Mouse (Mus musculus) frontal cortex, adult (tissue): ENCODE data around the gene Hist1h1d.
A peak's percentile ranks its signal among the peaks of the same experiment; 100 is the strongest.

Experiments used
- ATAC-seq: cut with Nextera tagmentation; 2 replicates; pipeline ENCODE4 v1.9.2; 2017; ENCODE audit warnings: mild to moderate bottlenecking, moderate library complexity, mixed read lengths; ENCODE audit not compliant: low TSS enrichment

Hist1h1d gene

DNA sequence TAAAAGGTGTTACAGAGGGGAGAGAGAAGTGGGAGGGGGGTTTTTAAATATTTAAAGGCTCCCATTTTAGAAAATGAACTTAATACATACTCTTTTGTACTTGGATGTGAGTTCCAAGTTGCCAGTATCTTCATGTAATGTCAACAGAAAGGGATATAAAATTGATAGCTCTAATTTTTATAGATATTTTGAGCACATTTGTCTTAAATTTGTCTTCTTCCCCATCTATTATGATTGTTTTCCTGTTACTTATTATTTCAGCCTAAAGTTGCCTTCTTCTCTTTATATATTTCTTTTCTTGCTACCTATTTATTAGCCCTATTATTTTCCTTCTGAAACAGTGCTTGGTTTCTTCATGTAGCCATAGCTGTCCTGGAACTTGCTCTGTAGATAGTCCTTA is at the start of gene Hist1h1d:
Gene Hist1h1d (plus strand): TSS at position 301 of the 400 bp plus-strand sequence.
- ATAC-seq, result no peak

DNA sequence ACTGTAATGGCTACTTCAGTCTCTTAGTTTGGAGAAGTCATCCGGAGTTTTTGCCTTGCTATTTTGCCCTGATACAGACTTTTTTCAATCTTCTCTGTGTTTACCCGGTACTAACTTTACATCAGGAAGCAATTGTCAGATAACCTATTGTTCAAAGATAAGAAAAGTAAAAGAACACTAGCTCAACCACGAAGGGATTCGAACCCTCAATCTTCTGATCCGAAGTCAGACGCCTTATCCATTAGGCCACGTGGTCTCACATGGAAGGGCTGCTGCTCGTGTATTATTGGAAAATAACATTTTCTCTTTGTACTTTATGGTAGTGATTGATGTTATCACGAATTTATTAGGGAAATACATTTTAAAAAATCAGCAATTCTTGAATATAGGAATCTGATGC is 49.3 kb upstream of the Hist1h1d start:
- ATAC-seq, result no peak

DNA sequence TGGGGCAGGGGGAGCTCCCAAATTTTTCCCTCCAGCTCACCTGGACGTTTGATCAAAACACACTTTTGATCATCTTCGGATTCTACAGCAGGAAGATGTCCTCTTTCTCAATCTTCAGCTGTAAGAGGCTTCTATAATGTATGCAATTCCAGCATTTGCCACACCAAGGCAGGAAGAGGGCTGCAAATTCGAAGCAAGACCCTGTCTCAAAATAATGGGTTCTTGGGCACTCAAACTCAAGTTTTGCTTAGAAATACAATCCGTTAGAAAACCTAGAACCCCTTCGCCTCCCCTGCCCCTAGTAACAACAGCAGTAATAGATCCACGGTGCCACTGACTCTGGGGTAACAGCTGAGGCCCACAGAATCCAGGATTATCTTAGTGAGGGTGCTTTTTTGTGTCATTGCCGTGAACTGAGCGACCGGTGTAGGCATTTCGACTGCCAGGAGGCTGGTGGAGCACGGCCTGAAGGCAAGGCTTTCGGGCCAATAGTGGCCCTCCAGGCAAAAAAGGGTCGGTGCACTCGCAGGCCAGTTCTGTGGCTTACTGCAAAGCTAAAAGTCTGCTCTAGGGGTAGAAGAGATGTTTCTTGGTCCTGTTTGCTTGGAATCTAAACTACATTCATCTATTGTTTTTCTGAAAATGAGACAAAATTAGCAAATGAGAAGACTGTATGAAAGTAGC is 47.3 kb upstream of the Hist1h1d start:
- no peak for ATAC-seq

DNA sequence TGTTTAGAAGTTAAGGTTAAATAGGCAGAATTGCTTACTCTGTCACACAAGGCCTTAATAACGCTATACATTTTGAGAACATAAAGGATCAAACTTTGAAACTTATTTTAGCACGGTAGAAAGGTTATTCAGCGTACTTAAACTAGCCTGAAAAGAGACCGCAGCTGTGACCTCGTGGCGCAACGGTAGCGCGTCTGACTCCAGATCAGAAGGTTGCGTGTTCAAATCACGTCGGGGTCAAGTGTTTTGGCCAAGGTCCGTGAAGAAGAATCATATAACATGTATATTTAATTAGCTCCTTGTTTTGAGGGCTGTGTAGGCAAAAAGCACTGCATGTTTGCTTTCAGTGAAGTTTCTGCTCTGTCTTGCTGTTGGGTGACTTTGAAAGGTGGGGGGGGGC is 46.7 kb upstream of the Hist1h1d start:
- no peak for ATAC-seq

DNA sequence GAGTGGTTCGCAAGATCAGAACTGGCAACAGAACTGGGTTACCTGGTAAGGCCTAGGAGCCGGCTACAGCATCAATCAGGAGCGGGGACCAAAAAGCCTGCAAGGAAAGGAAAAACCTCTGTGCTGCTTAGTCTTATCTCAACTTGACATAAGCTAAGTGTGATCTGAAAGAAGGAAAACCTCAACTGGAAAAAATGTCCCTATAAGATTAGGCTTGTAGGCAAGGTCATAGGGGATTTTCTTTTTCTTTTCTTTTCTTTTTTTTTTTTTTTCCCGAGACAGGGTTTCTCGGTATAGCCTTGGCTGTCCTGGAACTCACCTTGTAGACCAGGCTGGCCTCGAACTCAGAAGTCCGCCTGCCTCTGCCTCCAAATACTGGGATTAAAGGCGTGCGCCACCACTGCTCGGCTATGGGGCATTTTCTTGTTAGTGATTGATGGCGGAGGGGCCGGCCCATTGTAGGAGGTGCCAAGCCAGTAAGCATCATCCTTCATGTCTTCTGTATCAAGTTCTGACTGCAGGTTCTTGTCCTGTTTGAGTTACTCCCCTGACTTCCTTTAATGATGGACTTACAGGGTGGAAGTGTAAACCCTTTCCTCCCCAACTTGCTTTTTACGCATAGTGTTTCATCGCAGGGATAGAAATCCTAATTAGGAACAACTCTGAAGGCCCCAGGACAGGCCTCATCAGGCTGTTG is 46.1 kb upstream of the Hist1h1d start:
- no peak for ATAC-seq

DNA sequence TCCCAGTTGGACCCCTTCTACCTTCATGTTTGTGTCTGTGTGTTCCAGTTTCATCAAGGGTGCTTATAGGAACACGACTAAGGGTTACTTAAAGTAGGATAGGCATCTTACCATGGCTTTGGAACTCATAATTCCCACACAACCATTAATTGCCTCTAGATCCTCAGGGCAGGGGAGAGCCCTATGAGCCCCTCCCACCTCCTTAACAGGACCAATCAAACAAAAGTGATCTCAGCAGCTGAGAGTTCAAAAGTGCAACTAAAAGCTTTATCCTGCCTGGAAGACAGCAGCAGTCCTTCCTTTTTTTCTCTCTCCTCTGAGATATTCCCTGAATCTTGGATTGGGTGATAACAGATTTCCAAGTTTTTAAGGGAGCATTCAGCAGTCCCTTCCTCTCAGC is 42.9 kb upstream of the Hist1h1d start:
- ATAC-seq, result no peak

DNA sequence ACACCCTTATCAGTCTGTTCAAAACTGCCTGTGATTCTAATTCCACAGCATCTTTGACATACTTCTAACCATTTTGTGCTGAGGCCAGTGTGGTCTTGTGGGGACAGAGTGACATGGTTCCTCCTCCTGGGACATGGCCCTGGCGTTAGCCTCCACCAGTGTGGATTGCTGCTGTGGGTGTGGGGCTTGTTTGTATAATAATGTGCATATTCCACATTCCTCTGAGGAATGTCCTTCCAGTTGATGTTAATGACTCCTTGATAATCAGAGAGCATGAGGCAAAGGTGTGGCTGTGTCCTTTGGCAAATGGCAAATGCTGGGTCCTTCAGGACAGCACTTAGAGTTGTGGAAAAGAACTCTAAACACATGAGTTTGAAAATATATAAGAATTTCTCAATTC is 39.5 kb upstream of the Hist1h1d start:
- ATAC-seq, result no peak

DNA sequence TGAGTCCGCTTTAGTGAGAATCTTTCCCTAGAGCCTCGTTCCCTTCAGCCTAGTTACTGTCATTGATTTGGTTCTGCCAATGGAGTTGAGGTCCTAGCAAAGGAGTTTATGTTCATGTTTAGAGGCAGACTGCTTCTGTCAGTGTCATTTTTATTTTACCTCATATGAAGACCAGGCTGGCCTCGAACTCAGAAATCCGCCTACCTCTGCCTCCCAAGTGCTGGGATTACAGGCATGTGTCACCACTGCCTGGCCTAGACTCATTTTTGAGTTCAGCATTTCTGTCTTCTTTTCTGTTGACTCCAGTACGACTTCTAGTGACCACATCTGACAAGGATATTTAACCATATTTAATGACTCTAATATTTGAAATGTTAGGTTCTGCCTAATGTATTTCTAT is 37.8 kb upstream of the Hist1h1d start:
- ATAC-seq, result no peak

DNA sequence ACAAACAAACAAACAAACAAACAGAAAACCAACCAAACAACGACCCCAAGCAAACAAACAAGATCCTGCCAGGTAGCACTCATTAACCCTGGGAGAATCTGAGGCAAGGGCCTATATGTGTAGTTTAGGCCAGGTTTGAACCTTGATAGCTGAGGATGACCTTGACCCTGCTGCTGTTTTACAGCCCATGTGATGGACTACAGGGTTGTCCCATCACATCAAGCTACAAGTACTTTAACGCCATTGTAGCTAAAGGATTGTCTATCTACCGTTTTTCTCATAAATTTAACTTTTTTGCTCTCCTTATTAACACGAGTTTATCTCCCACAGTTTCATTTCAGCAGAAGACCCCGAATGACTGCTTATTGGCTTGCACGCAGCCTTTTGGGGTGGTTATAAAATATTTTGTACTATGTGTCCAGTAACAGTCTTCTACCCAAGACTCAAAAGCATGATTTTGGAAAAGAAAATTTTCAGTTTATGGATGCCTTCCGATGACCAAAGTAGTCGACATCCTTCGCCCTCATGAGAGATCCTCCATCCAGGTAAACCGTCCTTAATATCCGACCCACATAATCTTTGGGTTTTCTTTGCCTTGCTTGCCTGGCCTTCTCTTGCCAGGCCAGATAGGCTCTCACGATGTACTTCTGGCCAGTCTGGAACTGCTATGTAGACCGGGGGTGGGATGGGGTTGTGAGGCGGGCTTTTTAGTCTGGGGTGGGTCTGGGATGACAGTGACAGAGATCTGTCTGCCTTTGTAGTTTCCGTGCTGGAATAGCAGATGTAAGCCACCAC is 37.0 kb upstream of the Hist1h1d start:
- no peak for ATAC-seq

DNA sequence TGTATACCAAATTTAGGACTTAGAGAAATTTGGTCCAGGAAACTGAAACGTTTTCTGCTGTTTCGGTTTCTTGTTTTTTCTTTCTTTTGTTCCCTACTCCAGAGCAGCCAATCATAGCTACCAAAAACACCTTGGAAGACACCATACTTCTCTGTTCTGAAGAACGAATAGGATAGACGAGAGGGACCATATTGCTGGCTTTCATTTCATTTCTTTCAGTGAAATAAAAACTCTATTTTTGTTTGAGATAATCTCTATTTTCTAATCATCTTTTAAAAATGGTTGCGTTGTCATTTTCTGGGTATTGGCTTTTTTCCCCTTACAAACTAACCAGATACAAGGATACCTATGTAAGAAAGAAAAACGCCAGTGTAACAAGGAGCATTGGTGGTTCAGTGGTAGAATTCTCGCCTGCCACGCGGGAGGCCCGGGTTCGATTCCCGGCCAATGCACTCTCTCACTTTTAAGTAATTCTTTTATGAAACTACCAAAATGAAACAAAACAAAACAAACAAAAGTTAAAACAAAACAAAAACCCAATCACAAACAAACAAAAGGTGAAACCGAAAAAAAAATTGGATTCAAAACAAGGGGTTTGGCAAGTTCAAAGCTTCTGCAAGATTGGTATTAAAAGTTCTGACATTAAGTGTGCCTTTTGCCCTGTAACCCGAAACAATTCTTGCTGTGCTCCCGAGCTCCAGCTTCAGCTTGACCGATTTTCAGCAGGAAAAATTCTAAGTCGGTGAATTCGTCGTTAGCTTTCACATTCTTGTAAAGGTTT is 36.0 kb upstream of the Hist1h1d start:
- ATAC-seq, result peak; percentile 55

DNA sequence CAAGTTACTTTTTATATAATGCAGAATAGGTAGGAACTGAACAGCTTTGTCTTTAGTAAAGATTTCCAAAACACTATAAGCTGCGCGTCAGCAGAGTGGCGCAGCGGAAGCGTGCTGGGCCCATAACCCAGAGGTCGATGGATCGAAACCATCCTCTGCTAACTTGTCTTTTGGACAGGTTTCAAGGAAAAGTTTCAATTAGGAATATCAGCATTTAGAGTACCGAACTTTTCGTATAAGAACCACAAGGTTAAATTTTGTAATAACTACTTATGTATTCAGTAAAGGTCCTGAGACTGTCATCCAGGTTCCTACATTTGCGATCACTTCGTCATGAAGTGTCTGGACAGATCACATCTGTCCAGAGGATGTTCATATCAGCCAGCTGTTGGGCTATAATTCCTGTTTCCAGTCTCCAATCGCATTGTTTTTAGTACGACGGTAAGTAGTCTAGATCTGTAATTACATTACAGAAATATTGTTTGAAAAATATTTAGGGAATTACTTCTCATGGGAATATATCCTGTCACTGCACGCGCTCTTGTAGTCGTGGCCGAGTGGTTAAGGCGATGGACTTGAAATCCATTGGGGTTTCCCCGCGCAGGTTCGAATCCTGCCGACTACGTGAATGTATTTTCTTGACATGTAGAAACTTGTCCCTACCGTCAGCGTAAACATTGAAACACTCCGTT is 35.3 kb upstream of the Hist1h1d start:
- ATAC-seq, result peak; percentile 63

DNA sequence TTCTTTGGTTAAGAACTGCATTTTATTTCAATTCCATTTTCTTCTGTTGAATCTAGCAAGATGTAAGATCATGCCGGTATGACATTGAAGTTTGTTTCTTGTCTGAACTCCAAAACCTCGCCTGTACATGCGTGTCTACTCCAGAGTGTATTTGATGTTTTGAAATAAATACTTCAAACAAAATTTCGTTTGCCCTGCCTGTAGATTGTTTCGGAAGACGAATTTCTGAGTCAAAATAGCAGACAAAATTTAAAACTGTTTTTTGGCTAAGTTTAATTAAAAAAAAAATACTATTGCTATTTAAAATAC is 34.8 kb upstream of the Hist1h1d start:
- no peak for ATAC-seq

DNA sequence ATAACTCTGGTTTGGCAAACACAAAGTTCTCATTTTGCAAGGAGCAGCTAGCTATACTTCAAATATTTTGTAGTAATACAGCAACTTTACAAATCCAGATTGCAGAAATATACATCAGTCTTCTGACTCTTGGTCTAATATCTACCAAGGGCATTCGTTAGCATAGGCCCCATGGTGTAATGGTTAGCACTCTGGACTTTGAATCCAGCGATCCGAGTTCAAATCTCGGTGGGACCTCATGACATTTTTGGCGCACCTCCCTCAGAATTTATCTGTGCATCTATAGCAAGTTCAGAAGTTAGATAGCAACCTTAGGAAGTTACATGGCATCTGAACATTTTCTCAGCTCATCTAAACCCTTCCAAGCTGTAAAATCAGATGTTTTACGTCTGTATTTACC is 34.2 kb upstream of the Hist1h1d start:
- ATAC-seq, result peak; percentile 20; the same call in 1 of the 2 replicates

DNA sequence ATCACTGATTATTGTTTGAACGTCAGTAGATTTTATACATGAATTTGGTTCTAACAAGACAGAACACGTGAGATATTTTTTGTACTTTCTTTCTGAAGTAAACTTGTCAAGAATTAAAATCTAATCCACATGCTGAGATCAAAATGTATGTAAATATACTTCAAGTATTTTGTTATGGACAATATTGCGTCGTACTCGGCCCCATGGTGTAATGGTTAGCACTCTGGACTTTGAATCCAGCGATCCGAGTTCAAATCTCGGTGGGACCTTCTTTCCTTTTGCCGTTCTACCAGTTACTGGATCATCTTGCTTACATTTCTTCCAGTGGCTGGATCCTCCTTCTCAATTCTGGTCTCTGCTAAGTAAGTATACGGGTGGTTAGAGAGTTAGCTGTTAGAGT is 33.6 kb upstream of the Hist1h1d start:
- peak; percentile 48 for ATAC-seq

DNA sequence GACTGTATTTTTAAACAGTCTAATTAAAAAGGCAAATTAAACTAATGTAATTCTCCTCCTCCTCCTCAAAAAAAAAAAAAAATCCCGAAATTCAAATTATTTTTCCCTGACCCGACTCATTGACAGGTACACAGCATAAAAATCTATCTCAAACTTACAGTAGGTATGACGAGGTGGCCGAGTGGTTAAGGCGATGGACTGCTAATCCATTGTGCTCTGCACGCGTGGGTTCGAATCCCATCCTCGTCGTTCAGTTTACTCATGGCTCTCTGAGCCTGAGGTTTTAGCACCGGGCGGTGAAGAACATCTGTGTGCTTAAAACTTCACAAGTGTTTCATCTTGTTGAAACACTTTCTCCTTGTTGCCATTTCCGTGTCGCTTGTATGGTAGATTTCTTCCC is 31.4 kb upstream of the Hist1h1d start:
- ATAC-seq, result no peak

DNA sequence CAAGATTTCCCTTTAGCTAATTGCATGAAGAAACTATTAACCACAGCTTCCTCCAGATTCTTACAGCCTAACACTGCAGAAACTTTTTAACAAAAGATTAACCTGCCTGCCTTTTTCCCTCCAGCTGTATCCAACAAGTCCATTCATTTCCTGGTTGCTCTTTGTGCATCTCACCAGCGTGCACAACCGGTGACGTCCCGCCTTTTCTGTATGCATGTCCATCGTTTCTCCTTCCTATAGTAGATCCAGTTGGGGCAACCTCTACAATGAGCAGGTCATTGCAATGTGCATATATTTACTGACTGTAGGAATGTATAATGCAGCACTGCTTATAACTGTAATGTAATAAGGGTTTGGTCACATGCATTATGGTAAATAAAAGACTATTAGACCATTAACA is 29.1 kb upstream of the Hist1h1d start:
- ATAC-seq, result no peak

DNA sequence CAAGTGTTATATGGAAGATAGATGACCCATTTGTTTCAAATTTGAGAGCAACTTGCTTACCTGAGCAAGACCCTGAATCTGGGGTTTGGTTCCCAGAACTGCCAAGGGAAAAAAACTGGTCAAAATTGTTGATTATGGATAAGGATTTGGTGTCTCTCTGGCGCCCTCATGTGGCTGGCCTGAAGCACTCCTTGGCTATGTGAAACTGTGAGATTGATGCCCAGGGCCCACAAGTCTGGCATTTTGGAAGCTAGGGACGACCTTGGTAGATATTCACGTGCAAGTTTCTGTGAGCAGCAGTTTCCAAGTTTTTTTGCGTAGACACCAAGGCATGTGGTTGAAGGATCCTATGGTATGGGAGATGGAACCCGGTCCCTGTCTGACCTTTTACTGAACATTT is 28.4 kb upstream of the Hist1h1d start:
- ATAC-seq, result peak; percentile 48; the same call in 1 of the 2 replicates

DNA sequence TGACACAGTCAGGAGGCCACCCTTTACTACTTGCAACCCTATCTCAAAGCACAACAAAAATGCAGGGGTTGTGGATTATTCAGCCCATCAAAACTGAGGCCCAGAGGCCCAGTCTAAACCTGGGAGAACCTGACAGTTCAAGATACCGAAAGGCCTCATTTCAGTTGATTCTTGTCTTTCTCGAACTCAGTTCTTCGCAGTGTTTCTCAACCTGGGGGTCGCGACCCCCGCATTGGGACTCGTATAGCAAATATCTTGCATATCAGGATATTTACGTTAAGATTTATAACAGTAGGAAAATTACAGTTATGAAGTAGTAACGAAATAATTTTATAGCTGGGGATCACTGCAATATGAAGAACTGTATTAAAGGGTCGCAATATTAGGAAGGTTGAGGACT is 27.2 kb upstream of the Hist1h1d start:
- ATAC-seq, result no peak

DNA sequence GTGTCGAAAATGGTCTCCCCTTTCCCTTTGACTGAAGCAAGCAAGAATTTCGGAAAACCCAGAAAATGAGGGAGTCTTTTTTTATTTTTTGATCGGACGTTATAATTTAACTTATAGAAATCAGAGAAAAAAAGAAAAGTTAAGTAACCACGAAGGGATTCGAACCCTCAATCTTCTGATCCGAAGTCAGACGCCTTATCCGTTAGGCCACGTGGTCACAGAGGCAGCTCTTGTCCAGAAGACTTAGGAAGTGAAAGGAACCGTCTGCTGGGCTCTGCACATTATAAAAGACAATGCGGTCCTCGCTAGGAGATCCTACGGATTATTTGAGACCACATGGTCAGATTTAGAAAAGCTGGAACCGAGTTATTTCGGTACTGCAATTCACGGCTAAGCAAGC is 26.8 kb upstream of the Hist1h1d start:
- peak; percentile 42 for ATAC-seq

DNA sequence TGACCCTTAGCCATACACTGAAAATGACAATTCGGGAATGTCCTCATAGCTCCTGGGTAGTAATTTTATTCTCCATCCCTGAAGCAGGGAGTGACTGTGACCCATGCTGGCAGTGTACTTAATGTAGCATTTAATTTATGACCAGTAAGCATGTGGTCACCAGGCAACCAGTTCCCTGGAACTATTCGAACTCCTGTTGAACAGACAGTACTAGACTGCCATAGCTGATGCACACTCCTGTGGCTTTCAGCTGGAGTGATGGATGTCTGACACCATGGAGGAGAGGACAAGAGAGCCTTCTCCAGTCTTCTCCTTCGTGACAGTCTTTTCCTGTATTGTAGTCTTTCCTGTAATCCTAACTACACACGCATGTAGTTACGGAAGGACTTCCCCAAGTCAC is 24.1 kb upstream of the Hist1h1d start:
- no peak for ATAC-seq

DNA sequence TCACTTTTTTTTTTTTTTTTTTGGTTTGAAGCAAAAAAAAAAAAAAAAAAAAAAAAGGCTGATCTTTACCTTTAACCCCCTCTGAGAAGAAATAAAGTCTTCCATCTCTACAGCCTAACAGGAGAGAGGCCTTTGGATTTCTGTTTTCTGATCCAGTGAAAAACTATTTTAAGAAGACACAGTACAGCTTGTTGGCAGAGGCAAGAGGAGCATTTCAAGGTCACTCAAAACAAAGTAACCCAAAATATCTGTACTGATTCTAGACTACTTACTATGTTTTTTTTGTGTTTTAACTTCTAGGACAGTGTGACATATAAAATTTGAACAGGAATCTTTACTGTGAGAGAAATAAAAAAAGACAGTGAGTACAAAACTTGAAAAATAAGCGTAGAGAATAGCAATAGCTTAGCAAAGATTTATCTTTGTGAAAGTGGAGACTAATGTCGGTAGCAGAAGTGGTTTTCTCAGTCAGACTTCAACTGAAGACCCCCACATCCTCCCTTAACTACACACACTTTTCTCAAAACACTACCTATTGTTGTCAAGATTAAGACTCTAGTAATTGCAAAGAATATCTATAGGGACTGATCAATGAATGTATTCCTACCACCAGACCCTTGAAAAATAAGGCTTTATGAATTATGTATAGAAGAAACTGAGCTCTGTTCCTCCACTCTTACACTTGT is 23.4 kb upstream of the Hist1h1d start:
- ATAC-seq, result no peak
